Mouse (Mus musculus) megakaryocyte, embryonic 14.5 days (primary cell): Measurements from ENCODE around the gene Klf15. TPM values are rescaled to one million over a fixed set of nuclear protein-coding genes. Genes with fewer than 3 reads are reported as not detected.

Experiments
- H3K27me3 ChIP-seq: replicated peaks from 2 replicates; pipeline ENCODE3; 2012; ENCODE audit warnings: inconsistent platforms
- H3K36me3 ChIP-seq: replicated peaks from 2 replicates; pipeline ENCODE3; 2012; ENCODE audit warnings: low read length, inconsistent platforms, mixed read lengths
- H3K4me1 ChIP-seq: 2 replicates; pipeline ENCODE4 v1.6.1; 2012; ENCODE audit warnings: inconsistent platforms
- H3K4me3 ChIP-seq: replicated peaks from 2 replicates; pipeline ENCODE3; 2012; ENCODE audit warnings: moderate library complexity, mild to moderate bottlenecking, inconsistent platforms
- H3K9me3 ChIP-seq: 2 replicates; pipeline ENCODE4 v1.6.1; 2012; ENCODE audit warnings: inconsistent platforms
- FLI1 ChIP-seq: IDR thresholded peaks from 2 replicates; pipeline ENCODE4 v1.6.1; 2012; ENCODE audit warnings: low read length, inconsistent platforms, mixed read lengths
- GATA1 ChIP-seq: IDR thresholded peaks from 3 replicates; pipeline ENCODE4 v1.6.1; 2012; ENCODE audit warnings: mixed read lengths, low read length, inconsistent platforms, borderline replicate concordance
- polyA plus RNA-seq: library from polyadenylated mRNA; stranded (reverse); fragments of >175 nt; gene quantifications from 2 replicates; pipeline ENCODE4 v1.2.3, GENCODE M21; 2012; ENCODE audit warnings: low replicate concordance; ENCODE audit not compliant: insufficient read depth

Gene Klf15
- polyA plus RNA-seq: 0.12 and 3.0 TPM in 2 replicates

GRCm38 (mm10) chr6:90462181-90462706, at the start of gene Klf15:
Gene Klf15 (plus strand): TSS chr6:90462576.
- H3K4me3 ChIP-seq: peak within 1 kb of the TSS; percentile 92
- no peak for TF ChIP-seq GATA1
- no peak for TF ChIP-seq FLI1
- H3K9me3 ChIP-seq: no peaks in the 10 kb centered on the region
- peaks cover 97% of the 10 kb centered on the region for H3K27me3 ChIP-seq
- H3K4me1 ChIP-seq: peaks cover 26% of the 10 kb centered on the region
- H3K36me3 ChIP-seq: no peaks in the 10 kb centered on the region

- H3K4me1 ChIP-seq: peaks cover 11% of the 10 kb centered on the region
- H3K4me3 ChIP-seq: peak overlapping the region; percentile 82
- no peaks in the 10 kb centered on the region for H3K36me3 ChIP-seq
- TF ChIP-seq GATA1 (no peak), FLI1 (no peak)
- peaks cover 65% of the 10 kb centered on the region for H3K27me3 ChIP-seq
- peaks cover 5% of the 10 kb centered on the region for H3K9me3 ChIP-seq
Measured at GRCm38 (mm10) chr6:90422565-90422964, 39.8 kb upstream of the Klf15 start.

- Histone ChIP-seq H3K4me1 (peaks cover 22% of the 10 kb centered on the region), H3K36me3 (no peaks in the 10 kb centered on the region), H3K4me3 (no peak overlapping the region), H3K27me3 (peaks cover 68% of the 10 kb centered on the region), H3K9me3 (peaks cover 2% of the 10 kb centered on the region)
- TF ChIP-seq GATA1 (no peak), FLI1 (no peak)
Measured at GRCm38 (mm10) chr6:90425361-90425760, 37.0 kb upstream of the Klf15 start.

GRCm38 (mm10) chr6:90426003-90426402, 36.4 kb upstream of the Klf15 start:
- TF ChIP-seq GATA1 (no peak), FLI1 (no peak)
- no peaks in the 10 kb centered on the region for H3K36me3 ChIP-seq
- peaks cover 22% of the 10 kb centered on the region for H3K4me1 ChIP-seq
- peaks cover 69% of the 10 kb centered on the region for H3K27me3 ChIP-seq
- no peaks in the 10 kb centered on the region for H3K9me3 ChIP-seq
- no peak overlapping the region for H3K4me3 ChIP-seq

- Histone ChIP-seq H3K27me3 (peaks cover 79% of the 10 kb centered on the region), H3K36me3 (no peaks in the 10 kb centered on the region), H3K4me3 (peak within 1 kb of the TSS; percentile 88), H3K4me1 (peaks cover 12% of the 10 kb centered on the region), H3K9me3 (no peaks in the 10 kb centered on the region)
- TF ChIP-seq FLI1 (no peak), GATA1 (no peak)
Measured at GRCm38 (mm10) chr6:90428380-90428974, 33.9 kb upstream of the Klf15 start, which contains the start of gene Cfap100. Gene Cfap100 (minus strand): TSS chr6:90428797.

- Histone ChIP-seq H3K4me1 (peaks cover 14% of the 10 kb centered on the region), H3K4me3 (no peak overlapping the region), H3K9me3 (no peaks in the 10 kb centered on the region), H3K27me3 (peaks cover 79% of the 10 kb centered on the region), H3K36me3 (no peaks in the 10 kb centered on the region)
- no peak for TF ChIP-seq GATA1
- no peak for TF ChIP-seq FLI1
Measured at GRCm38 (mm10) chr6:90429911-90430310, 32.5 kb upstream of the Klf15 start.

- no peak for TF ChIP-seq FLI1
- TF ChIP-seq GATA1: no peak
- Histone ChIP-seq H3K4me3 (no peak overlapping the region), H3K36me3 (no peaks in the 10 kb centered on the region), H3K9me3 (no peaks in the 10 kb centered on the region), H3K4me1 (peaks cover 19% of the 10 kb centered on the region), H3K27me3 (peaks cover 77% of the 10 kb centered on the region)
Measured at GRCm38 (mm10) chr6:90431487-90431886, 30.9 kb upstream of the Klf15 start.

GRCm38 (mm10) chr6:90434687-90435086, 27.7 kb upstream of the Klf15 start:
- TF ChIP-seq GATA1 (no peak), FLI1 (no peak)
- Histone ChIP-seq H3K9me3 (no peaks in the 10 kb centered on the region), H3K4me1 (peaks cover 10% of the 10 kb centered on the region; the same call in 1 of the 2 replicates), H3K36me3 (no peaks in the 10 kb centered on the region), H3K4me3 (no peak overlapping the region), H3K27me3 (peaks cover 58% of the 10 kb centered on the region)

- peaks cover 53% of the 10 kb centered on the region for H3K27me3 ChIP-seq
- no peaks in the 10 kb centered on the region for H3K36me3 ChIP-seq
- no peak overlapping the region for H3K4me3 ChIP-seq
- no peak for TF ChIP-seq FLI1
- TF ChIP-seq GATA1: no peak
- H3K4me1 ChIP-seq: peaks cover 10% of the 10 kb centered on the region; the same call in 1 of the 2 replicates
- H3K9me3 ChIP-seq: no peaks in the 10 kb centered on the region
Measured at GRCm38 (mm10) chr6:90435195-90435618, 27.2 kb upstream of the Klf15 start.

- TF ChIP-seq GATA1 (no peak), FLI1 (no peak)
- Histone ChIP-seq H3K4me3 (no peak overlapping the region), H3K9me3 (no peaks in the 10 kb centered on the region), H3K4me1 (peaks cover 10% of the 10 kb centered on the region; the same call in 1 of the 2 replicates), H3K36me3 (no peaks in the 10 kb centered on the region), H3K27me3 (peaks cover 48% of the 10 kb centered on the region)
Measured at GRCm38 (mm10) chr6:90436192-90436907, 26.0 kb upstream of the Klf15 start.

GRCm38 (mm10) chr6:90437041-90437440, 25.3 kb upstream of the Klf15 start:
- TF ChIP-seq FLI1 (no peak), GATA1 (no peak)

More at GRCm38 (mm10) chr6:90437041-90437440, 25.3 kb upstream of the Klf15 start:
- Histone ChIP-seq H3K36me3 (no peaks in the 10 kb centered on the region), H3K9me3 (no peaks in the 10 kb centered on the region), H3K4me1 (peaks cover 10% of the 10 kb centered on the region; the same call in 1 of the 2 replicates), H3K27me3 (peaks cover 42% of the 10 kb centered on the region), H3K4me3 (no peak overlapping the region)
